Mouse (Mus musculus): ENCODE measurements around the gene Cpped1. TPM values are rescaled to one million over a fixed set of nuclear protein-coding genes. Genes with fewer than 3 reads are reported as not detected.

Gene Cpped1
- total and polyA plus RNA-seq, 2 experiments, result 29.9 to 32.2 TPM

DNA sequence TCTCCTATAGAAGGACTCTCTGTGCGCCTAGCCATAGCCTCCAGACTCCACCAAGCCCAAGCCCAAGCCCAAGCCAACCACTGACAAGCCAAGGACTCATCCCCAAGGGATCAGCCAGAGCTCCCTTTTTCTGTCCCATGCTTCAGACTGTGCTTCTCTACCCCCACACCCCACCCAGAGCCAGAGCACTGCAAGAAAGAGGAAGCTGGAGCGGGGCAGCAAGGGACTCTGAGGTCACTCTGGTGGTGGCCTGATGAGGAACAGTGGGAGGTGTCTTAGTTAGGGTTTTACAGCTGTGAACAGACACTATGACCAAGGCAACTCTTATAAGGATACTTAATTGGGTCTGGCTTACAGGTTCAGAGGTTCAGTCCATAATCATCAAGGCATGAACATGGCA, 65.8 kb downstream of the Cpped1 start:
- Histone ChIP-seq H3K4me1 (ENCODE audit: control insufficient read depth, insufficient read depth, low read length) (no peaks in the 10 kb centered on the region), H3K79me2 (ENCODE audit: control insufficient read depth, insufficient read depth, low read length) (peaks cover 2% of the 10 kb centered on the region; the same call in 1 of the 2 replicates), H3K36me3 (ENCODE audit: control insufficient read depth, insufficient read depth, low read length) (peaks cover 10% of the 10 kb centered on the region), H3K27me3 (ENCODE audit: control insufficient read depth, insufficient read depth, low read length) (no peaks in the 10 kb centered on the region), H3K9ac (ENCODE audit: low read depth, low read length) (no peak overlapping the region), H3K27ac (replicated peaks; ENCODE audit: insufficient read depth, low read depth, low read length) (no peak overlapping the region), H3K4me3 (ENCODE audit: insufficient read depth, low read depth, low read length) (no peak overlapping the region)
- WGBS, result 98% methylated on average over 2 of the region's 2 CpGs
- no peak for DNase-seq (ENCODE audit: extremely low read depth, low read depth, low spot score)
- TF ChIP-seq CTCF (IDR thresholded peaks at IDR 0.05; ENCODE audit: low read depth, low read length) (no peak), POLR2A (IDR thresholded peaks at IDR 0.05; ENCODE audit: extremely low read depth, insufficient read depth, low read length) (no peak)

DNA sequence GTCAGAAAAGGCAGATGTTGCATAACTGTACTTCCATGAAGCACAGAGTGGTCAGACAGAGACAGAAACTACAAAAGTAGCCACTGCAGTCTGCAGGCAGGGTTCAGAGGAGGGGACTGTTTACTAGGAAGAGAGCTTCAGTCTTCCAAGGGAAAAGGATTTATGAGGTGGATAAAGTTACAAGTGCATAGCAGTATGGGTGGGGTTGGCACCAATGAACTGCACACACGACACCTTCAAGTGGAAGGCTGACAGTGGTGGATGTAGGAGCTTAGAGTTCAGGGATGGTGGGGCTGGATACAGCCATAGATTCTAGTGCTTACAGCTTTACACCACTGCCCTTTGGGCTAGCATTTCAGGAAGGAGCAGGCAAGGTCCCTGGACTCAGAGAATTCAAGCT, 75.8 kb downstream of the Cpped1 start:
- WGBS, result 98% methylated on average over 1 of the region's 1 CpGs
- no peak for DNase-seq (ENCODE audit: extremely low read depth, low read depth, low spot score)
- H3K79me2 ChIP-seq (ENCODE audit: control insufficient read depth, insufficient read depth, low read length), result peaks cover 3% of the 10 kb centered on the region; the same call in 1 of the 2 replicates
- no peak overlapping the region for H3K9ac ChIP-seq (ENCODE audit: low read depth, low read length)
- H3K27me3 ChIP-seq (ENCODE audit: control insufficient read depth, insufficient read depth, low read length), result no peaks in the 10 kb centered on the region
- peaks cover 9% of the 10 kb centered on the region for H3K36me3 ChIP-seq (ENCODE audit: control insufficient read depth, insufficient read depth, low read length)
- no peaks in the 10 kb centered on the region for H3K4me1 ChIP-seq (ENCODE audit: control insufficient read depth, insufficient read depth, low read length)
- no peak overlapping the region for H3K27ac ChIP-seq (replicated peaks; ENCODE audit: insufficient read depth, low read depth, low read length)
- TF ChIP-seq POLR2A (IDR thresholded peaks at IDR 0.05; ENCODE audit: extremely low read depth, insufficient read depth, low read length) (no peak), CTCF (IDR thresholded peaks at IDR 0.05; ENCODE audit: low read depth, low read length) (no peak)
- H3K4me3 ChIP-seq (ENCODE audit: insufficient read depth, low read depth, low read length), result no peak overlapping the region

DNA sequence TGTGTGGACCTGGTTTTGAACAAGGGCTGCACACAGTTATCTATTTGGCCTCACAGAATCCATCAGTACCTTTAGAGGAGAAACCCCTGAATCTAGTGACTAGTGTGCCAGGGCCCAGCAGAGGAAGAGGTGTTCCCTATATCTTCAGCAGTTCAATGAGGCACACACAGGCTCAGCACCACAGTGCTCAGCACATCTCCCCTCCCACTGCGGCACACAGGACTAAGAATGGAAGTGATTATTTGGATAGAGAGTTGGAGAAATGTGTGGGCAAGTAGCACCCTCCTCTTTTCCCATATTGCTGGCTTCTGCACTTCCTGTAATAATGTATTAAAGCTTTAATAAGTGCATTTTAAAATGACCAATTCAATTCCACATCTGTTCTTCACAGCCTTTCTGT, 80.4 kb downstream of the Cpped1 start:
- H3K27me3 ChIP-seq (ENCODE audit: control insufficient read depth, insufficient read depth, low read length), result no peaks in the 10 kb centered on the region
- no peak overlapping the region for H3K4me3 ChIP-seq (ENCODE audit: insufficient read depth, low read depth, low read length)
- 96% methylated on average over 1 of the region's 1 CpGs for WGBS
- H3K27ac ChIP-seq (replicated peaks; ENCODE audit: insufficient read depth, low read depth, low read length), result no peak overlapping the region
- no peak overlapping the region for H3K9ac ChIP-seq (ENCODE audit: low read depth, low read length)
- TF ChIP-seq POLR2A (IDR thresholded peaks at IDR 0.05; ENCODE audit: extremely low read depth, insufficient read depth, low read length), result no peak
- TF ChIP-seq CTCF (IDR thresholded peaks at IDR 0.05; ENCODE audit: low read depth, low read length), result no peak
- H3K36me3 ChIP-seq (ENCODE audit: control insufficient read depth, insufficient read depth, low read length), result peaks cover 6% of the 10 kb centered on the region
- no peak for DNase-seq (ENCODE audit: extremely low read depth, low read depth, low spot score)
- no peaks in the 10 kb centered on the region for H3K4me1 ChIP-seq (ENCODE audit: control insufficient read depth, insufficient read depth, low read length)
- H3K79me2 ChIP-seq (ENCODE audit: control insufficient read depth, insufficient read depth, low read length), result no peaks in the 10 kb centered on the region; the same call in 1 of the 2 replicates

DNA sequence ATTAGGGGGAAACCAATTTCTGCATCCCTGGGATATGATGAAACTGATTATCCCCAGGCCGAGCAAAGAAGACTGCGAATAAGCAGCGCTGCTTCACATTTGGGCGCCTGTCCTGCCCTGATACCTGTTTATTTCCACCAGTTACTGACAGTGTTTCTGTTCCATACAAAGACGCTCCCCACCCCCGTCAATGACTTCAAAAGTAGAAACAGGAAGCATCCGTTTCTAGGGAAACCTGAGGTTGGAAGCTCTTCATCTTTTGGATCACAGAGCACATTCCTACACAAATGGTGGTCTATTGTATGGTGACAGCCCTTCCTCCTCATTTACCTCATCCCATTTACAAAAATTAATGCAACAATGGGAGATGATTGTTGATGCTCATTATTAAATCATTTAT, 84.4 kb downstream of the Cpped1 start:
- no peak overlapping the region for H3K27ac ChIP-seq (replicated peaks; ENCODE audit: insufficient read depth, low read depth, low read length)
- H3K36me3 ChIP-seq (ENCODE audit: control insufficient read depth, insufficient read depth, low read length), result peaks cover 9% of the 10 kb centered on the region
- H3K9ac ChIP-seq (ENCODE audit: low read depth, low read length), result no peak overlapping the region
- no peaks in the 10 kb centered on the region for H3K27me3 ChIP-seq (ENCODE audit: control insufficient read depth, insufficient read depth, low read length)
- H3K4me1 ChIP-seq (ENCODE audit: control insufficient read depth, insufficient read depth, low read length), result no peaks in the 10 kb centered on the region
- H3K4me3 ChIP-seq (ENCODE audit: insufficient read depth, low read depth, low read length), result no peak overlapping the region
- no peak for TF ChIP-seq CTCF (IDR thresholded peaks at IDR 0.05; ENCODE audit: low read depth, low read length)
- TF ChIP-seq POLR2A (IDR thresholded peaks at IDR 0.05; ENCODE audit: extremely low read depth, insufficient read depth, low read length), result no peak
- 87% methylated on average over 7 of the region's 7 CpGs for WGBS
- DNase-seq (ENCODE audit: extremely low read depth, low read depth, low spot score), result no peak
- H3K79me2 ChIP-seq (ENCODE audit: control insufficient read depth, insufficient read depth, low read length), result no peaks in the 10 kb centered on the region; the same call in 1 of the 2 replicates

DNA sequence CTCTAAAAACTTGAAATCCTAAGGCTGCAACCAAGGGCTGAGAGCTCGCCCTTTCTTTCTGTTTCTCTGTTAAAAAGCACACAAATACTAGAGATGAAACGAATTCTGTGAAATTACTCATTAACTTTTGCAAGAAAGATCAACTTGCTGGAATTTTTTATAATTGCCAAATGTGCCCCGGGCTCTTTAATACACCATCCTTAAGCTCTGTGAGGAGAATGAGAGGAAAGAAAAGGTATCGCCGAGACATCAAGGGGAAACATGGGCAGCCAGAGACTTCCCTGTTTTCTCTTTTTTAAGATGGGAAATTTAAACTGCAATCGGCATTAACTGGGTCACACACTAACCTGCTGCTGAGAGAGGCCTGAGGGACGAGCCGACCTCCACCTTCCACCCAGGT, 84.9 kb downstream of the Cpped1 start:
- H3K27me3 ChIP-seq (ENCODE audit: control insufficient read depth, insufficient read depth, low read length), result no peaks in the 10 kb centered on the region
- no peak overlapping the region for H3K4me3 ChIP-seq (ENCODE audit: insufficient read depth, low read depth, low read length)
- H3K36me3 ChIP-seq (ENCODE audit: control insufficient read depth, insufficient read depth, low read length), result peaks cover 9% of the 10 kb centered on the region
- no peak overlapping the region for H3K27ac ChIP-seq (replicated peaks; ENCODE audit: insufficient read depth, low read depth, low read length)
- TF ChIP-seq CTCF (IDR thresholded peaks at IDR 0.05; ENCODE audit: low read depth, low read length) (no peak), POLR2A (IDR thresholded peaks at IDR 0.05; ENCODE audit: extremely low read depth, insufficient read depth, low read length) (no peak)
- no peak overlapping the region for H3K9ac ChIP-seq (ENCODE audit: low read depth, low read length)
- no peaks in the 10 kb centered on the region; the same call in 1 of the 2 replicates for H3K79me2 ChIP-seq (ENCODE audit: control insufficient read depth, insufficient read depth, low read length)
- DNase-seq (ENCODE audit: extremely low read depth, low read depth, low spot score), result peak; percentile 19
- 53% methylated on average over 8 of the region's 8 CpGs for WGBS
- H3K4me1 ChIP-seq (ENCODE audit: control insufficient read depth, insufficient read depth, low read length), result no peaks in the 10 kb centered on the region

DNA sequence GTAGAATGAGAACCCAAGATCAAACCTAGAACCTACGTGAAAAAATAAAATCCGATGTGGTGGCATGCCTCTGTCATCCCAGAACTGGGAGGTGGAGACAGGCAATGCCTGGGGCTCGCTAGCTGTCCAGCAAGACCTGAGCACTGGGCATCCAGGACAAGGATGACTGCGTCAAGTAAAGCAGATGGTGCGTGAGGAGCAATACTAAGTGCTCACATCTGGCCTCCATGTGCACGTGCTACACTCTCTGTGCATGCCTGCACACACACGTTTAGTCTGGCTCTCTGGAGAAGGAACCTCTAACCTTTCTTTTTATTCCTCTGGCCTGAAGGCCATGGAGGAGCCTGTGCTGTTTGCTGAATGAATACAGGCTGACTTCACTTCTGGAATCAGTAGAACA, 88.5 kb downstream of the Cpped1 start:
- no peak overlapping the region for H3K4me3 ChIP-seq (ENCODE audit: insufficient read depth, low read depth, low read length)
- H3K79me2 ChIP-seq (ENCODE audit: control insufficient read depth, insufficient read depth, low read length), result no peaks in the 10 kb centered on the region
- H3K9ac ChIP-seq (ENCODE audit: low read depth, low read length), result no peak overlapping the region
- TF ChIP-seq CTCF (IDR thresholded peaks at IDR 0.05; ENCODE audit: low read depth, low read length), result no peak
- TF ChIP-seq POLR2A (IDR thresholded peaks at IDR 0.05; ENCODE audit: extremely low read depth, insufficient read depth, low read length), result no peak
- H3K4me1 ChIP-seq (ENCODE audit: control insufficient read depth, insufficient read depth, low read length), result no peaks in the 10 kb centered on the region
- H3K27me3 ChIP-seq (ENCODE audit: control insufficient read depth, insufficient read depth, low read length), result no peaks in the 10 kb centered on the region
- peaks cover 3% of the 10 kb centered on the region; the same call in 1 of the 2 replicates for H3K36me3 ChIP-seq (ENCODE audit: control insufficient read depth, insufficient read depth, low read length)
- 94% methylated on average over 7 of the region's 7 CpGs for WGBS
- no peak for DNase-seq (ENCODE audit: extremely low read depth, low read depth, low spot score)
- no peak overlapping the region for H3K27ac ChIP-seq (replicated peaks; ENCODE audit: insufficient read depth, low read depth, low read length)
